Mouse (Mus musculus) heart, embryonic 14.5 days (tissue): Measurements from ENCODE around the gene Dtl. TPM values are rescaled to one million over a fixed set of nuclear protein-coding genes. Genes with fewer than 3 reads are reported as not detected.

ENCODE experiments used
- ATAC-seq: fragments of 200-750 bp; cut with Nextera tagmentation; 2 replicates; pipeline ENCODE4 v1.8.0; 2017; ENCODE audit warnings: low read depth, moderate TSS enrichment; ENCODE audit not compliant: insufficient number of reproducible peaks, insufficient read depth, low FRiP score
- H3K27ac ChIP-seq, 2 experiments: fragments of 200-500 bp in 1 of 2; fragments of 300-500 bp in 1 of 2; sonication (generic) in 1 of 2; replicated peaks in 1 of 2; 2 replicates each; pipeline ENCODE4 v1.5.1; 2012 to 2014; ENCODE audit warnings: low read depth in 2 of 2, low read length in 2 of 2, control low read depth in 1 of 2, mild to moderate bottlenecking in 1 of 2, mixed read lengths in 1 of 2; ENCODE audit not compliant: control insufficient read depth in 1 of 2, insufficient read depth in 1 of 2
- H3K27me3 ChIP-seq: fragments of 300-500 bp; sonication (generic); 2 replicates; pipeline ENCODE4 v1.6.1; 2014; ENCODE audit warnings: mild to moderate bottlenecking, low read length, control low read depth; ENCODE audit not compliant: control insufficient read depth, insufficient read depth
- H3K36me3 ChIP-seq: fragments of 300-500 bp; sonication (generic); 2 replicates; pipeline ENCODE4 v1.6.1; 2014; ENCODE audit warnings: mild to moderate bottlenecking, control low read depth, low read length, mixed read lengths; ENCODE audit not compliant: control insufficient read depth, insufficient read depth
- H3K4me1 ChIP-seq, 2 experiments: fragments of 200-500 bp in 1 of 2; fragments of 300-500 bp in 1 of 2; sonication (generic) in 1 of 2; 2 replicates each; pipeline ENCODE4 v1.6.1; 2012 to 2014; ENCODE audit warnings: low read length in 2 of 2, control low read depth in 1 of 2, mixed read lengths in 1 of 2; ENCODE audit not compliant: control insufficient read depth in 2 of 2, insufficient read depth in 2 of 2
- H3K4me2 ChIP-seq: fragments of 300-500 bp; sonication (generic); 2 replicates; pipeline ENCODE4 v1.6.1; 2014; ENCODE audit warnings: mild to moderate bottlenecking, low read length
- H3K4me3 ChIP-seq, 2 experiments: fragments of 200-500 bp in 1 of 2; fragments of 300-500 bp in 1 of 2; sonication (generic) in 1 of 2; 2 replicates each; pipeline ENCODE4 v1.5.1; 2012 to 2014; ENCODE audit warnings: low read length in 2 of 2, mild to moderate bottlenecking in 2 of 2, control low read depth in 1 of 2, low read depth in 1 of 2, moderate library complexity in 1 of 2; ENCODE audit not compliant: control insufficient read depth in 1 of 2, insufficient read depth in 1 of 2
- H3K9ac ChIP-seq: fragments of 300-500 bp; sonication (generic); 2 replicates; pipeline ENCODE4 v1.6.1; 2014; ENCODE audit warnings: mild to moderate bottlenecking, low read length
- H3K9me3 ChIP-seq: fragments of 300-500 bp; sonication (generic); 2 replicates; pipeline ENCODE4 v1.6.1; 2016; ENCODE audit warnings: low read length, control low read depth; ENCODE audit not compliant: control insufficient read depth
- WGBS: fragments of 180-500 bp; shearing (Covaris S2); extraction: QIAGEN DNeasy Blood & Tissue Kit; methylation state at CpG from one replicate; pipeline ENCODE4 v1.1.7; 2014; 5-methylcytosine and 5-hydroxymethylcytosine counted together
- polyA plus RNA-seq: library from polyadenylated mRNA; unstranded; fragments of >200 nt; fragmentation: Nextera tagmentation; extraction: Ambion mirVana; gene quantifications from 2 replicates; pipeline ENCODE4 v1.2.1, GENCODE M21; 2014

Gene Dtl
- polyA plus RNA-seq, 1 experiment from 2014 or later, result 27.2 TPM

GRCm38 (mm10) chr1:191579524-191579923 is 4.2 kb upstream of the Dtl start:
- H3K9ac ChIP-seq, result no peak overlapping the region
- H3K4me3 ChIP-seq, result no peak overlapping the region
- H3K4me1 ChIP-seq, result peaks cover 4 to 24% of the 10 kb centered on the region in 2 experiments
- H3K27ac ChIP-seq, result no peak overlapping the region
- ATAC-seq, result no peak
- H3K27me3 ChIP-seq, result no peaks in the 10 kb centered on the region
- H3K4me2 ChIP-seq, result no peak overlapping the region
- 92% methylated on average over 3 of the region's 3 CpGs for WGBS
- peaks cover 25% of the 10 kb centered on the region for H3K36me3 ChIP-seq
- peaks cover 6% of the 10 kb centered on the region; the same call in 1 of the 2 replicates for H3K9me3 ChIP-seq

GRCm38 (mm10) chr1:191574871-191575457 is 380 bp downstream of the Dtl start:
- Histone ChIP-seq H3K27ac (peak overlapping the region; percentile 89 to 92), H3K27me3 (no peaks in the 10 kb centered on the region), H3K36me3 (peaks cover 9% of the 10 kb centered on the region), H3K4me3 (peak overlapping the region; percentile 78 to 81), H3K9me3 (0 out of 2 replicates have a peak, but pooled peaks cover 1% of the 10 kb centered on the region), H3K4me2 (peak overlapping the region; percentile 89), H3K4me1 (peaks cover 4 to 28% of the 10 kb centered on the region in 2 experiments), H3K9ac (peak overlapping the region; percentile 82)
- WGBS, result 0% methylated on average over 52 of the region's 52 CpGs
- peak; percentile 12 for ATAC-seq

GRCm38 (mm10) chr1:191573906-191574639 is 1.3 kb downstream of the Dtl start:
- Histone ChIP-seq H3K27ac (peak overlapping the region; percentile 89 to 92), H3K4me2 (peak overlapping the region; percentile 89), H3K4me1 (peaks cover 4 to 28% of the 10 kb centered on the region in 2 experiments), H3K9me3 (no peaks in the 10 kb centered on the region), H3K36me3 (peaks cover 13% of the 10 kb centered on the region), H3K4me3 (peak overlapping the region; percentile 78 to 81), H3K27me3 (no peaks in the 10 kb centered on the region), H3K9ac (peak overlapping the region; percentile 82)
- WGBS, result 3% methylated on average over 13 of the region's 13 CpGs
- no peak for ATAC-seq

GRCm38 (mm10) chr1:191570415-191570814 is 4.9 kb downstream of the Dtl start:
- Histone ChIP-seq H3K36me3 (peaks cover 34% of the 10 kb centered on the region), H3K9ac (no peak overlapping the region), H3K4me2 (no peak overlapping the region), H3K4me1 (peaks cover 0 to 4% of the 10 kb centered on the region in 2 experiments; a peak in 1 of 4 replicates), H3K27ac (no peak overlapping the region), H3K27me3 (no peaks in the 10 kb centered on the region), H3K4me3 (no peak overlapping the region), H3K9me3 (no peaks in the 10 kb centered on the region)
- 91% methylated on average over 3 of the region's 3 CpGs for WGBS
- ATAC-seq, result no peak

GRCm38 (mm10) chr1:191569625-191570024 is 5.7 kb downstream of the Dtl start:
- WGBS, result 98% methylated on average over 2 of the region's 2 CpGs
- no peak for ATAC-seq
- Histone ChIP-seq H3K4me3 (no peak overlapping the region), H3K4me2 (no peak overlapping the region), H3K9ac (no peak overlapping the region), H3K36me3 (peaks cover 34% of the 10 kb centered on the region), H3K4me1 (peaks cover 0 to 4% of the 10 kb centered on the region in 2 experiments; a peak in 1 of 4 replicates), H3K27me3 (no peaks in the 10 kb centered on the region), H3K27ac (no peak overlapping the region), H3K9me3 (no peaks in the 10 kb centered on the region)

GRCm38 (mm10) chr1:191567859-191568258 is 7.5 kb downstream of the Dtl start:
- Histone ChIP-seq H3K36me3 (peaks cover 34% of the 10 kb centered on the region), H3K27ac (no peak overlapping the region), H3K9me3 (no peaks in the 10 kb centered on the region), H3K4me2 (no peak overlapping the region), H3K4me1 (0 out of 4 replicates have a peak, but pooled peaks cover 0 to 4% of the 10 kb centered on the region in 2 experiments), H3K9ac (no peak overlapping the region), H3K4me3 (no peak overlapping the region), H3K27me3 (no peaks in the 10 kb centered on the region)
- ATAC-seq, result no peak
- WGBS, result 79% methylated on average over 1 of the region's 1 CpGs

GRCm38 (mm10) chr1:191562823-191563365 is 12.4 kb downstream of the Dtl start:
- WGBS, result 44% methylated on average over 6 of the region's 6 CpGs
- H3K9ac ChIP-seq, result no peak overlapping the region
- no peaks in the 10 kb centered on the region for H3K4me1 ChIP-seq
- H3K36me3 ChIP-seq, result peaks cover 43% of the 10 kb centered on the region
- no peaks in the 10 kb centered on the region for H3K9me3 ChIP-seq
- H3K27ac ChIP-seq, result no peak overlapping the region
- no peak overlapping the region for H3K4me2 ChIP-seq
- ATAC-seq, result no peak
- H3K27me3 ChIP-seq, result no peaks in the 10 kb centered on the region
- no peak overlapping the region for H3K4me3 ChIP-seq
